Mouse (Mus musculus): ENCODE data around the gene Idi1. TPM values are rescaled to one million over a fixed set of nuclear protein-coding genes. Genes with fewer than 3 reads are reported as not detected.
"Not testable (repeated sequence)": the region's sequence is repeated elsewhere in the genome, so short reads cannot be mapped to it uniquely, and the experiment has no call there.

The Idi1 gene
- polyA plus RNA-seq, 1 experiment from 2014 or later: 76.7 TPM

DNA sequence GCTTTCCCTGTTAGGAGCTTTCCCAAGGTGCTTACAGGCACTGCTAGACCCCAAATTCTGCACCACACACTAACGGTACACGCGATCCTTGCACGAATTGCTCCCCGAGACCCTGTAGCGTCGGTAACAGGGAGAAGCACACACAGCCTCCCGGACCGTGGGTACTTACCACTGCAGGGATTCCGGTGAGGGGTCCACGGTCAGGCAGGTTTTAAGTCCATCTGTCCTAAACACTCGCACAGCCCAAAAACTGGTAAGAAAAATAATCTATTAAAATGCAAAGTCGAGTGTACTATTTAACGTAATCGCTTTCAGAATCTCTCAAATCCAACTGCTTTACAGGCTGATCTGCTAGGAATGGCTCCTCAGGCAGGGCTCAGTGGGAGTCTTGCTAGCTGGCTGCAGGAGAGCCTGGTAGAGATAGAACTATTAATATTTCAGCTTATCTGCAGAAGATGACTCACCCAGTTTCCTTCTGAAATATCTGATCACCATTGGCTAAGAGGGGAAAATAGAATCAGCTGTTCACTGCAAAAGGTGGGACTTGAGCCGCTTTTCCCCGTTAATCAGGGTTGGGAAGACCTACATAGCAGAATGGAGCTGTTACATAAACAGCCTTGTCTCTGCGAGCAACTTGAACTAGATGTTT is 13.9 kb upstream of the Idi1 start, which contains the start of gene Wdr37:
Wdr37 (minus strand) TSS at position 596 of the 649 bp plus-strand sequence.
- DNase-seq (ENCODE audit: low spot score) (peak; percentile 27), ATAC-seq (ENCODE audit: low FRiP score, low TSS enrichment) (peak; percentile 73)
- no peaks in the 10 kb centered on the region for H3K36me3 ChIP-seq (ENCODE audit: control insufficient read depth, insufficient read depth, low read length)
- H3K4me1 ChIP-seq (replicated peaks; ENCODE audit: control insufficient read depth, insufficient read depth): 0 out of 2 replicates have a peak, but pooled peaks cover 4% of the 10 kb centered on the region
- peak within 1 kb of the TSS; percentile 82 for H3K4me2 ChIP-seq (replicated peaks; ENCODE audit: low read depth)
- no peaks in the 10 kb centered on the region for H3K27me3 ChIP-seq (ENCODE audit: control insufficient read depth, insufficient read depth, low read length)
- H3K9ac ChIP-seq (ENCODE audit: low read length): peak within 1 kb of the TSS; percentile 79
- WGBS: under 1% methylated on average over 18 of the region's 18 CpGs
- peak within 1 kb of the TSS; percentile 96 for H3K27ac ChIP-seq (replicated peaks)
- TF ChIP-seq EP300 (optimal IDR thresholded peaks at IDR 0.05) (no peak), CTCF (IDR thresholded peaks at IDR 0.05; ENCODE audit: low read depth) (no peak)
- no peaks in the 10 kb centered on the region for H3K9me3 ChIP-seq (ENCODE audit: control insufficient read depth, low read length)
- peak within 1 kb of the TSS; percentile 66 for H3K4me3 ChIP-seq (ENCODE audit: low read depth, low read length)

DNA sequence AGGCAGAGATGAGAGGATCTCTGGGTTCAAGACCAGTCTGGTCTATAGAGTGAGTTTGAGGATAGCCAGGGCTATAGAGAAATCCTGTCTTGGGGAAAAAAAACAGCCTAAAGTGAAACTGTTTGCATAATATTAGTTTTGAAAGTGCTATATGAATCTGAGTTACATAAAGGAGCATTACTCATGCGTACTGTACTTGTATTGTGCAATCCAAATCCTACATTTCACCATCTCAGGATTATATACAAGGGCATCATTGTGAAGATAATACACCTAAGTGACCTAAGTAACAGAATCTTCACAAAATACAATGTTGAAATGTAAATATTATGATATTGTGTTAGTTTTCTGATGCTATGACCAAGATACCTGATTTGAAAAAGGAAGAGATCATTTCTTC is 11.5 kb upstream of the Idi1 start:
- Histone ChIP-seq H3K36me3 (ENCODE audit: control insufficient read depth, insufficient read depth, low read length) (no peaks in the 10 kb centered on the region), H3K9me3 (ENCODE audit: control insufficient read depth, low read length) (no peaks in the 10 kb centered on the region), H3K27ac (replicated peaks) (no peak overlapping the region), H3K4me2 (replicated peaks; ENCODE audit: low read depth) (no peak overlapping the region), H3K4me1 (replicated peaks; ENCODE audit: control insufficient read depth, insufficient read depth) (0 out of 2 replicates have a peak, but pooled peaks cover 4% of the 10 kb centered on the region), H3K4me3 (ENCODE audit: low read depth, low read length) (no peak overlapping the region), H3K27me3 (ENCODE audit: control insufficient read depth, insufficient read depth, low read length) (no peaks in the 10 kb centered on the region), H3K9ac (ENCODE audit: low read length) (no peak overlapping the region)
- TF ChIP-seq CTCF (IDR thresholded peaks at IDR 0.05; ENCODE audit: low read depth) (no peak), EP300 (optimal IDR thresholded peaks at IDR 0.05) (no peak)
- ATAC-seq (ENCODE audit: low FRiP score, low TSS enrichment): no peak
- DNase-seq (ENCODE audit: low spot score): no peak
- 73% methylated on average over 1 of the region's 1 CpGs for WGBS

DNA sequence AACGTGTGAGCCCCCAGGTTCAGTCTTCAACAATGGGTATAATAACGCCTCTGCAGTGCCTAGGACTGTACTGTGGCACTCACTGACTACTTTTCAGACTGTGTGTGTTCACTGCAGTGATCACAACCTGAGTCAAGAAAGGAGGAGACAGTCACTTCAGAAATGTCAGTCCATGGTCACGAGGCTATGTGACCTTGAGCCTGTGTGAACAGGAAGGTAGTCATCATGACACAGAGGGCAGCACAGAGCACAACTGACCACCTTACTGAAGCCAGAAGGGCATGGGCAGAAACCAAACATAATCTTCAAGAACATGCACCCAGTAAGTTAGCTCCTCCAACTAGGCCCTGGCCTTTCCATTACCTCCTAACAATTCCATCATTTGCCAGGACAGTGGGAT is 3.7 kb upstream of the Idi1 start:
- DNase-seq (ENCODE audit: low spot score) (no peak), ATAC-seq (ENCODE audit: low FRiP score, low TSS enrichment) (no peak)
- no peaks in the 10 kb centered on the region for H3K4me1 ChIP-seq (replicated peaks; ENCODE audit: control insufficient read depth, insufficient read depth)
- 63% methylated on average over 3 of the region's 3 CpGs for WGBS
- no peak overlapping the region for H3K4me2 ChIP-seq (replicated peaks; ENCODE audit: low read depth)
- H3K9ac ChIP-seq (ENCODE audit: low read length): no peak overlapping the region
- no peaks in the 10 kb centered on the region for H3K27me3 ChIP-seq (ENCODE audit: control insufficient read depth, insufficient read depth, low read length)
- H3K36me3 ChIP-seq (ENCODE audit: control insufficient read depth, insufficient read depth, low read length): no peaks in the 10 kb centered on the region
- H3K27ac ChIP-seq (replicated peaks): no peak overlapping the region
- H3K9me3 ChIP-seq (ENCODE audit: control insufficient read depth, low read length): no peaks in the 10 kb centered on the region
- no peak overlapping the region for H3K4me3 ChIP-seq (ENCODE audit: low read depth, low read length)
- TF ChIP-seq EP300 (optimal IDR thresholded peaks at IDR 0.05) (no peak), CTCF (IDR thresholded peaks at IDR 0.05; ENCODE audit: low read depth) (no peak)

DNA sequence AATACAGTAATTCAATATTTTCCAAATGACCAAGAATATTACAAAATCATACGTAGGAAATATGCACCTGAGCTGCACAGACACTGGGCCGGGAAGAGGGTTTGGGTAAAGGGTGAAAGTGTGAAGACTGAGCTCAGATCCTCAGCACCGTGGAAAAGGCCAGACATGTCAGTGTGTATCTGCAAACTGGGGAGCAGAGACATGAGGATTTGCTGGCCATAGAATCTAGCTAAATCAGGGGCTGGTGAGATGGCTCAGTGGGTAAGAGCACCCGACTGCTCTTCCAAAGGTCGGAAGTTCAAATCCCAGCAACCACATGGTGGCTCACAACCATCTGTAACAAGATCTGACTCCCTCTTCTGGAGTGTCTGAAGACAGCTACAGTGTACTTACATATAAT is 1.4 kb upstream of the Idi1 start:
- H3K4me1 ChIP-seq (replicated peaks; ENCODE audit: control insufficient read depth, insufficient read depth); H3K36me3 ChIP-seq (ENCODE audit: control insufficient read depth, insufficient read depth, low read length); ATAC-seq (ENCODE audit: low FRiP score, low TSS enrichment); H3K4me2 ChIP-seq (replicated peaks; ENCODE audit: low read depth); H3K27ac ChIP-seq (replicated peaks); H3K4me3 ChIP-seq (ENCODE audit: low read depth, low read length); H3K9ac ChIP-seq (ENCODE audit: low read length); DNase-seq (ENCODE audit: low spot score); H3K9me3 ChIP-seq (ENCODE audit: control insufficient read depth, low read length); H3K27me3 ChIP-seq (ENCODE audit: control insufficient read depth, insufficient read depth, low read length): not testable (repeated sequence)
- 77% methylated on average over 5 of the region's 5 CpGs for WGBS

DNA sequence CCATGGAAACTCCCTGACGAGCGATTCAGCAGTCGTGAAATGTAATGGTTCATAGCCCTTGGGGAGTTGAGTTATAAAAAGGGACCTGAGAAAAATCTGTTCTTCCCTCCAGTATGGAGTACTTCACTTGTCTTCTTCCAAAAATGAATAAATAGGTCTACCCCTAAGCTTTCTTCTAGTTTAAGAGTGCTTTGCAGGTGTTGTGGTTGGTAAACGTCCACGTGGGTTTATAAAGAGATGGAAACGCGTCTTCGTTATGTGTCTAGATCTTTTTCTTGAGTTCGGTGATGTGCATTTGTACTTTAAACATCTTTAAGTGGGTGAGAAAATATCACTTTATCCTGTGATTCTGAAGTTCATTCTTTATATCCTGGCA is 872 bp downstream of the Idi1 start:
- no peak for ATAC-seq (ENCODE audit: low FRiP score, low TSS enrichment)
- no peaks in the 10 kb centered on the region for H3K4me1 ChIP-seq (replicated peaks; ENCODE audit: control insufficient read depth, insufficient read depth)
- peak overlapping the region; percentile 75 for H3K9ac ChIP-seq (ENCODE audit: low read length)
- no peaks in the 10 kb centered on the region for H3K27me3 ChIP-seq (ENCODE audit: control insufficient read depth, insufficient read depth, low read length)
- no peak for DNase-seq (ENCODE audit: low spot score)
- peak overlapping the region; percentile 78 for H3K4me3 ChIP-seq (ENCODE audit: low read depth, low read length)
- peak overlapping the region; percentile 69 for H3K4me2 ChIP-seq (replicated peaks; ENCODE audit: low read depth)
- no peaks in the 10 kb centered on the region for H3K36me3 ChIP-seq (ENCODE audit: control insufficient read depth, insufficient read depth, low read length)
- under 1% methylated on average over 9 of the region's 9 CpGs for WGBS
- H3K27ac ChIP-seq (replicated peaks): peak overlapping the region; percentile 90
- H3K9me3 ChIP-seq (ENCODE audit: control insufficient read depth, low read length): no peaks in the 10 kb centered on the region
- TF ChIP-seq CTCF (IDR thresholded peaks at IDR 0.05; ENCODE audit: low read depth) (no peak), EP300 (optimal IDR thresholded peaks at IDR 0.05) (no peak)

DNA sequence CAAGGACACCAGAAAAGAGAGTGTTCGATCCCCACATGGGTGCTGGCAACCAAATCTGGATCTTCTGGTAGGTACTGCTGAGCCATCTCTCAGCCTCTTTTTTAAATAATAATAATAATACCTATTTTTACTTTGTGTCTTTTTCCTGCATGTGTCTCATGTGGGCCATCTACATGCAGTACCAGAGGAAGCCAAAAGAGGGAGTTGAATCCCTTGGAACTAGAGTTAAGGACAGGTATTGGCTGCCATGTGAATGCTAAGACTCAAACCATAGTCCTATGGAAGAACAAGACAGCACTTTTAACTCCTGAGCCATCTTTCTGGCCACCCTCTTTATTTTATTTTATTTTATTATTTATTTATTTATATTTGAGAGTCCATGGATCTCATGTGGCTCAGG is 3.3 kb downstream of the Idi1 start:
- no peak overlapping the region for H3K9ac ChIP-seq (ENCODE audit: low read length)
- H3K4me2 ChIP-seq (replicated peaks; ENCODE audit: low read depth): no peak overlapping the region
- H3K27ac ChIP-seq (replicated peaks): no peak overlapping the region
- H3K27me3 ChIP-seq (ENCODE audit: control insufficient read depth, insufficient read depth, low read length): no peaks in the 10 kb centered on the region
- ATAC-seq (ENCODE audit: low FRiP score, low TSS enrichment) (no peak), DNase-seq (ENCODE audit: low spot score) (no peak)
- no peaks in the 10 kb centered on the region for H3K36me3 ChIP-seq (ENCODE audit: control insufficient read depth, insufficient read depth, low read length)
- no peaks in the 10 kb centered on the region for H3K4me1 ChIP-seq (replicated peaks; ENCODE audit: control insufficient read depth, insufficient read depth)
- peak; percentile 61 for TF ChIP-seq CTCF (IDR thresholded peaks at IDR 0.05; ENCODE audit: low read depth)
- TF ChIP-seq EP300 (optimal IDR thresholded peaks at IDR 0.05): no peak
- no peaks in the 10 kb centered on the region for H3K9me3 ChIP-seq (ENCODE audit: control insufficient read depth, low read length)
- H3K4me3 ChIP-seq (ENCODE audit: low read depth, low read length): no peak overlapping the region
- WGBS: 100% methylated on average over 1 of the region's 1 CpGs

DNA sequence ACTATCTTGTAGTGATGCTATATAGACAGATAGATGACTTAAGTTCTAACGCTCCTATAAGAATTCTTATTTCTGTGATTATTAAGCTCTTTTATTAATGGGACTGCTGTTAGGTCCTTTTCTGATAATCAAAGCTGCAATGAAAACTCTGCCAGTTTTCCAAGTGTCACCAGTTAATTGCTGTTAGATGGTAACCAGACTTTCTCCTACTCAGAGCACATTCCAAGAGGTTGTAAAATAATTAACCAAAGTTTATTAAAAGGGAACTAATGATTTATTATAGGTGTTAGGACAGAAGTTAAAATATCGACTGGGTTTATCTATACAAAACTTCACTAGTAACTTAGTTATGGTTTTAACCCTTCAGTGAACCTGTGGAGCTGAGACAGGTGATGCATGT is 20.7 kb downstream of the Idi1 start:
- 72% methylated on average over 2 of the region's 2 CpGs for WGBS
- H3K4me2 ChIP-seq (replicated peaks; ENCODE audit: low read depth); H3K36me3 ChIP-seq (ENCODE audit: control insufficient read depth, insufficient read depth, low read length); H3K27me3 ChIP-seq (ENCODE audit: control insufficient read depth, insufficient read depth, low read length); ATAC-seq (ENCODE audit: low FRiP score, low TSS enrichment); H3K4me1 ChIP-seq (replicated peaks; ENCODE audit: control insufficient read depth, insufficient read depth); DNase-seq (ENCODE audit: low spot score); H3K4me3 ChIP-seq (ENCODE audit: low read depth, low read length); H3K27ac ChIP-seq (replicated peaks); H3K9ac ChIP-seq (ENCODE audit: low read length); H3K9me3 ChIP-seq (ENCODE audit: control insufficient read depth, low read length): not testable (repeated sequence)

DNA sequence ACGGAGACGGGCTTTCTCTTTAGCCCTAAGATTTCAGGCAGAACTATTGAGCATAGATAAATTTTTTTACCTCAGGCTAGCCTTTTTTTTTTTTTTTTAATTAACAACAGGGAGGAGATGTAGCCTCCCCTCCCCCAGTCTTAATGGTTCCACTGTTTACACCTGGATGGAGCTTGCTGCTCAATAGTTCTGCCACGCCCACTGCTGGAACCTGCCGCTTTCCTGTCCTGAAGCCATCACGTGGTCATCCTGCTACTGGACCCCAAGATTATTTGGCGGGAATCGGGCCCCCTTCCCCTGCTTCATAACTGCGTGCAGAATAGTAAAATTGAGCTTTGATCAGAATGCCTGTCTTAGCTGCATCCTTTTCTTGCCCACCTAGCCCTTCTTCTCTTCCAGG is 28.6 kb downstream of the Idi1 start:
- ATAC-seq (ENCODE audit: low FRiP score, low TSS enrichment); H3K36me3 ChIP-seq (ENCODE audit: control insufficient read depth, insufficient read depth, low read length); H3K27ac ChIP-seq (replicated peaks); DNase-seq (ENCODE audit: low spot score); H3K4me2 ChIP-seq (replicated peaks; ENCODE audit: low read depth); H3K9me3 ChIP-seq (ENCODE audit: control insufficient read depth, low read length); H3K4me1 ChIP-seq (replicated peaks; ENCODE audit: control insufficient read depth, insufficient read depth); H3K9ac ChIP-seq (ENCODE audit: low read length); H3K27me3 ChIP-seq (ENCODE audit: control insufficient read depth, insufficient read depth, low read length); H3K4me3 ChIP-seq (ENCODE audit: low read depth, low read length): not testable (repeated sequence)
- 89% methylated on average over 8 of the region's 8 CpGs for WGBS

Data from stomach, postnatal 0 days (tissue).